Mouse (Mus musculus): ENCODE data around the gene Arsa. TPM values are rescaled to one million over a fixed set of nuclear protein-coding genes. Genes with fewer than 3 reads are reported as not detected.

The Arsa gene
- polyA plus RNA-seq, 1 experiment, result 43.0 TPM

DNA sequence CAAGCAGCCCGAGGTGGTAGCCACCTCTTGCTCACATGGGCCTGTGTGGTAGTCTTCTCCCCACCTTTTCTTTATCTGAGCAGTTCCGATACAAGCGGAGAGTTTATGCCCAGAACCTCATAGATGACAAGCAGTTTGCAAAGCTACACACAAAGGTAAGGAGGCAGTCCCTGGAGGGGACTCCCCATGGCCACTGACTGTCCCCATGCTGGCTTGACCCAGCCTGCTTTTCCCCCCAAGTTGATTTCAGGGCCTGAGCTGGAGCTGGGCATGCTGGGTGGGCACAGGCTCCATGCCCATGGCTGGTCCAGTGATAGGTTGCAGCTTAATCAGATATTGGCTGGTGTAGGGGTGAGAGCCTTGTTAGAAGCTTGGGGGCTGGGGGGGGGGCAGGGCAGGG lies 24.1 kb upstream of the Arsa start:
- DNase-seq, result no peak
- WGBS, result 89% methylated on average over 3 of the region's 3 CpGs
- Histone ChIP-seq H3K27ac (ENCODE audit: control insufficient read depth, insufficient read depth, low read length) (no peak overlapping the region), H3K4me1 (replicated peaks; ENCODE audit: control insufficient read depth, insufficient read depth, low read length) (peaks cover 12% of the 10 kb centered on the region), H3K27me3 (ENCODE audit: control insufficient read depth, insufficient read depth, low read length) (peaks cover 6% of the 10 kb centered on the region), H3K36me3 (ENCODE audit: control insufficient read depth, insufficient read depth, low read length) (no peaks in the 10 kb centered on the region), H3K4me3 (ENCODE audit: control insufficient read depth, insufficient read depth, low read length) (no peak overlapping the region)
- no peak for TF ChIP-seq CTCF (IDR thresholded peaks at IDR 0.05; ENCODE audit: borderline replicate concordance, control insufficient read depth, extremely low read depth, insufficient read depth, low read length, poor library complexity)
- no peak for TF ChIP-seq POLR2A (IDR thresholded peaks at IDR 0.05; ENCODE audit: control insufficient read depth, extremely low read depth, insufficient read depth, low read length, poor library complexity)

DNA sequence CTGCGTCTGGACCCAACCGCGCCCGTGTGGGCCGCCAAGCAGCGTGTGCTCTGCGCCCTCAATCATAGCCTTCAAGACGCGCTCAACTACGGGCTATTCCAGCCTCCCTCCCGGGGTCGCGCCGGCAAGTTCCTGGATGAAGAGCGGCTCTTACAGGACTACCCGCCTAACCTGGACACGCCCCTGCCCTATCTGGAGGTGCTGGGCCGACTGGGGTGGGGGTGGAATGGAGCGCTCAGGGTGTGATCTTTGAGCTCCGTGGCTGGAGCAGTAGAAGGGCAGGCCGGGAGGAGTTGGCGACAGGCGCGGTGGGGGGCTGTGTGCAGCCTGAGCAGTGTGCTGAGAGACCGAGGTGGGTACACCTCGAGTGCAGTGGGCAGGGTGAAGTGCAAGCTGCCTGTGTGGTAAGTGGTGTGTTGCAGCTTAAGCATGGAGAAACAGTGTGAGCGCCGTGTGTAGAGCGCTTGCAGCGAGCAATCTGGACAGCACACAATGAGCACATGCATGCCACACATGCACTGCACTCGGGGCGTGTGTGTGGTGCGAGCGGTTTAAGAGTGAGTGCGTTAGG lies 23.1 kb upstream of the Arsa start:
- no peaks in the 10 kb centered on the region for H3K36me3 ChIP-seq (ENCODE audit: control insufficient read depth, insufficient read depth, low read length)
- DNase-seq, result no peak
- H3K4me1 ChIP-seq (replicated peaks; ENCODE audit: control insufficient read depth, insufficient read depth, low read length), result peaks cover 12% of the 10 kb centered on the region
- H3K27me3 ChIP-seq (ENCODE audit: control insufficient read depth, insufficient read depth, low read length), result peaks cover 6% of the 10 kb centered on the region
- H3K27ac ChIP-seq (ENCODE audit: control insufficient read depth, insufficient read depth, low read length), result no peak overlapping the region
- 29% methylated on average over 35 of the region's 35 CpGs for WGBS
- peak overlapping the region; percentile 52 for H3K4me3 ChIP-seq (ENCODE audit: control insufficient read depth, insufficient read depth, low read length)
- no peak for TF ChIP-seq POLR2A (IDR thresholded peaks at IDR 0.05; ENCODE audit: control insufficient read depth, extremely low read depth, insufficient read depth, low read length, poor library complexity)
- TF ChIP-seq CTCF (IDR thresholded peaks at IDR 0.05; ENCODE audit: borderline replicate concordance, control insufficient read depth, extremely low read depth, insufficient read depth, low read length, poor library complexity), result no peak

DNA sequence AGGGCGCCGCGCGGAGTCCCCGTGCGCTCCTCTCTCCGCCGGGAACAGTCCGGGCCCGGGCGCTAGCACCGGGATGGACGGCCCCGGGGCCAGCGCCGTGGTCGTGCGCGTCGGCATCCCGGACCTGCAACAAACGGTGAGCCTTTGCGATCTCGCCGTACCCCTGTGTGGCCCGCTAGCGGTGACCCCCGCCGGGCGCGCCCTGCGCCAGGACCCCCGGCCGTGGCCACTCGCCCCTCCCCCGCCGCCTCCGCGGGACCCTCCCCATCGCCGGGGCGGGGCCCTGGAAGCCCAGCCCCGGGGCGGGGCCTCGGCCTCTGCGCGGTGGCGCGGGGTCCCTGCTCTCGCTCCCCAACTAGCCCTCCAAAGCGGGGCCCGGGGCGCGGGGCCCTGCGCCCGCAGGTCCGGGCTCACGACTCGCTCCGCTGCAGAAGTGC lies 22.6 kb upstream of the Arsa start:
- TF ChIP-seq CTCF (IDR thresholded peaks at IDR 0.05; ENCODE audit: borderline replicate concordance, control insufficient read depth, extremely low read depth, insufficient read depth, low read length, poor library complexity), result 0 out of 2 replicates have a peak, but pooled peaks have one; percentile 10
- TF ChIP-seq POLR2A (IDR thresholded peaks at IDR 0.05; ENCODE audit: control insufficient read depth, extremely low read depth, insufficient read depth, low read length, poor library complexity), result no peak

DNA sequence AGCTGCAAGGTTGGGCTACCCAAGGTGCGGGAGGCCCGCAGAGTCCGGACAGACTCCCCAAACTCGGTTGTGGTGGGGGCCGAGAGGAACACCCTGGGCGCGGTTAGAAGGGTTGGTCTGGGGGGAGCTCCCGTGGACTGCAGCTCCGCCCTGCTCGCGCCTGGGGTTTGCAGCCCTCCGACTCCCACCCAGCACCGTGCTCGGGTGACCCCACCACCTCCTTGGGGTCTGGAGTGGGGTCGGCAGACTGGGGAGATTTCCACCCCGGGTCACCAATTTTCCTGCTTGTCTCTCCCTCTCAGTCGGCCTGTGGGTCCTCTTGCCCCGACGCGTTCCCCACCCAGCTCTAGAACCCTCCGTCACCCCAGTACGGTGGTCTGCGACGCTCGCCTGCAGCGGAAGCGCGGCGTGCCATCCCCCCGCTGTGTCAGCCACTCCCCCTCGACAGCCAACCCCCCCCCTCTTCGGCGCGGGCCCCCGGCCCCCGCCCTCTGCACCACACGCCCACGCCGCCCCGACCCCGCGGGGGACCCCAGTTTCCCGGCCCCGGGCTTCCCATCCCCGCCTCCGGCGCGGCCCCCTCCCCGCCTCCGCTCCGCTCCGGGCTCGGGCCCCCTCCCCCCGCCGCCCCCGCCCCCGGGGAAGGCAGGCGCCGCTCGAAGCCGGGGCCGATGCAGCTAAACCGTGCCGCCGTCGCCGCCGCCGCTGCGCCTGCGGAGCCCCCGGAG lies 21.9 kb upstream of the Arsa start, which contains the start of gene Shank3:
Gene Shank3 (plus strand): TSS at position 663 of the 728 bp plus-strand sequence.
- peak; percentile 40 for DNase-seq
- peak within 1 kb of the TSS; percentile 52 for H3K4me3 ChIP-seq (ENCODE audit: control insufficient read depth, insufficient read depth, low read length)
- TF ChIP-seq CTCF (IDR thresholded peaks at IDR 0.05; ENCODE audit: borderline replicate concordance, control insufficient read depth, extremely low read depth, insufficient read depth, low read length, poor library complexity) (no peak), POLR2A (IDR thresholded peaks at IDR 0.05; ENCODE audit: control insufficient read depth, extremely low read depth, insufficient read depth, low read length, poor library complexity) (no peak)
- H3K27ac ChIP-seq (ENCODE audit: control insufficient read depth, insufficient read depth, low read length), result no peak within 1 kb of the TSS
- H3K36me3 ChIP-seq (ENCODE audit: control insufficient read depth, insufficient read depth, low read length), result no peaks in the 10 kb centered on the region
- H3K27me3 ChIP-seq (ENCODE audit: control insufficient read depth, insufficient read depth, low read length), result peaks cover 6% of the 10 kb centered on the region
- WGBS, result under 1% methylated on average over 53 of the region's 72 CpGs
- peaks cover 12% of the 10 kb centered on the region for H3K4me1 ChIP-seq (replicated peaks; ENCODE audit: control insufficient read depth, insufficient read depth, low read length)

More for the DNA sequence above, 22.6 kb upstream of the Arsa start:
- H3K4me3 ChIP-seq (ENCODE audit: control insufficient read depth, insufficient read depth, low read length), result peak overlapping the region; percentile 52
- H3K27ac ChIP-seq (ENCODE audit: control insufficient read depth, insufficient read depth, low read length), result no peak overlapping the region
- WGBS, result 2% methylated on average over 58 of the region's 60 CpGs
- peak; percentile 51 for DNase-seq
- peaks cover 12% of the 10 kb centered on the region for H3K4me1 ChIP-seq (replicated peaks; ENCODE audit: control insufficient read depth, insufficient read depth, low read length)
- H3K36me3 ChIP-seq (ENCODE audit: control insufficient read depth, insufficient read depth, low read length), result no peaks in the 10 kb centered on the region
- H3K27me3 ChIP-seq (ENCODE audit: control insufficient read depth, insufficient read depth, low read length), result peaks cover 6% of the 10 kb centered on the region

- peaks cover 12% of the 10 kb centered on the region for H3K4me1 ChIP-seq (replicated peaks; ENCODE audit: control insufficient read depth, insufficient read depth, low read length)
- peaks cover 6% of the 10 kb centered on the region for H3K27me3 ChIP-seq (ENCODE audit: control insufficient read depth, insufficient read depth, low read length)
- 5% methylated on average over 41 of the region's 41 CpGs for WGBS
- TF ChIP-seq POLR2A (IDR thresholded peaks at IDR 0.05; ENCODE audit: control insufficient read depth, extremely low read depth, insufficient read depth, low read length, poor library complexity), result no peak
- H3K27ac ChIP-seq (ENCODE audit: control insufficient read depth, insufficient read depth, low read length), result no peak overlapping the region
- peak overlapping the region; percentile 37 for H3K4me3 ChIP-seq (ENCODE audit: control insufficient read depth, insufficient read depth, low read length)
- H3K36me3 ChIP-seq (ENCODE audit: control insufficient read depth, insufficient read depth, low read length), result no peaks in the 10 kb centered on the region
- DNase-seq, result peak; percentile 67
Measured at GRCm38 (mm10) chr15:89498049-89498960, 21.1 kb upstream of the Arsa start.

GRCm38 (mm10) chr15:89497391-89498048 lies 20.3 kb upstream of the Arsa start:
- no peaks in the 10 kb centered on the region for H3K36me3 ChIP-seq (ENCODE audit: control insufficient read depth, insufficient read depth, low read length)
- 21% methylated on average over 4 of the region's 4 CpGs for WGBS
- no peak for TF ChIP-seq POLR2A (IDR thresholded peaks at IDR 0.05; ENCODE audit: control insufficient read depth, extremely low read depth, insufficient read depth, low read length, poor library complexity)
- TF ChIP-seq CTCF (IDR thresholded peaks at IDR 0.05; ENCODE audit: borderline replicate concordance, control insufficient read depth, extremely low read depth, insufficient read depth, low read length, poor library complexity), result no peak
- no peak for DNase-seq
- H3K4me3 ChIP-seq (ENCODE audit: control insufficient read depth, insufficient read depth, low read length), result no peak overlapping the region
- H3K4me1 ChIP-seq (replicated peaks; ENCODE audit: control insufficient read depth, insufficient read depth, low read length), result peaks cover 12% of the 10 kb centered on the region
- H3K27ac ChIP-seq (ENCODE audit: control insufficient read depth, insufficient read depth, low read length), result no peak overlapping the region
- peaks cover 6% of the 10 kb centered on the region for H3K27me3 ChIP-seq (ENCODE audit: control insufficient read depth, insufficient read depth, low read length)

All from thymus, adult 2 months (tissue).